Mouse (Mus musculus): Measurements from ENCODE around the gene Apoh. TPM values are rescaled to one million over a fixed set of nuclear protein-coding genes. Genes with fewer than 3 reads are reported as not detected.

The Apoh gene
- polyA plus RNA-seq, 1 experiment from 2014 or later: not detected

DNA sequence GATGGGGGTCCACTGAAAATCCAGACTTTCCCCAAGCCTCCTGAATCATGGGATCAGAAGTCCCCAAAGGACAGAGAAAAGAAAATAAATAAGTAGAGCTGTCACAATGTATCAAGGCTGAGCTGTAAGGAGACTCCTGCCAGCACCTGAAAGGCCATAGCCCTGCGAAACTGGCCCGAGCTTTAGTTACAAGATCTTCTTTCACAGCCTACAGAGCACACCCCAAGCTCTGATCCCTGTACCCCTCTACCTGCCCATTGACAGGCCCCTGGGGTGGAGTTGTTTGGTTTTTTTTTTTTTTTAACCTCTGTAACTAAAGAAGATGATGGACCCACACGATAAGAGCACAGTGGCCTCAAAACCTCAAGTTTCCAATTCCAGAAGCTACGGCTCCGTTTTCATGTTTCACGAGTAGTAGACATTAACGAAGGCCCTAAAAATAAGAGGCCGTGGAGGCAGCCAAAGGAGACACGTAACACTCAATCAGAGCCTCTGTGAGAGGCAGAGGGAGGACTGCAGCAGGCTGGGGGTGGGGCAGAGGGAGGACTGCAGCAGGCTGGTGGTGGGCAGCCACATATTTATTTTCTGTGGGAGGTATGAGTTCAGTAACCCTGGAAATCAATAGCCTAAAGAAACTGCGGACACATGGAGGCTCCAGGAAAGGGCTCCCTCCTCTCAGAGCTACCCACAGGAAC is 41.2 kb upstream of the Apoh start:
- no peak overlapping the region for H3K4me2 ChIP-seq
- H3K27ac ChIP-seq (ENCODE audit: low read depth, low read length): no peak overlapping the region
- 80% methylated on average over 10 of the region's 10 CpGs for WGBS
- no peaks in the 10 kb centered on the region for H3K36me3 ChIP-seq (ENCODE audit: control insufficient read depth, insufficient read depth, low read length)
- no peak for ATAC-seq (ENCODE audit: low FRiP score)
- no peak overlapping the region for H3K4me3 ChIP-seq (ENCODE audit: low read depth, low read length)
- DNase-seq (ENCODE audit: low spot score, missing footprints): peak; percentile 68
- H3K9me3 ChIP-seq (ENCODE audit: control insufficient read depth, low read length): no peaks in the 10 kb centered on the region
- H3K27me3 ChIP-seq (ENCODE audit: control insufficient read depth, insufficient read depth, low read length): no peaks in the 10 kb centered on the region
- no peak overlapping the region for H3K9ac ChIP-seq (ENCODE audit: low read length)
- H3K4me1 ChIP-seq (ENCODE audit: control insufficient read depth, insufficient read depth, low read length): peaks cover 4% of the 10 kb centered on the region; the same call in 1 of the 2 replicates

DNA sequence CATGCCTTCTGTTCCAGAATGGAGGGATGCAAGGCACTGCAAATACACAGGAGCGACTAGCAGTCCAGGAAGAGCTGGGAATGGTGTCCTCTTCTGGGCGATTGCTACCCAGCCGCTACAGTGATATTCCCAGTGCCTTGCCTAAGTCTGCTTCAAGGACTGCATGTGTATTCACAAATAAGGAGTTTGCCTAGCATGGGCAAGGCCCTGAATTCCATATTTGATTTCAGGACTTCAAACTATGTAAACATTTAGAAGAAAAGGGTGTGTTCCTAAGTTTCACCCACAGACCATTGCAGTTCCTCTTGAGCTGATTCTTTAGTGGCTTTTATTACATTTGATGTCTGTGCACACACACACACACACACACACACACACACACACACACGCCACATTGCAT is 39.4 kb upstream of the Apoh start:
- Histone ChIP-seq H3K4me1 (ENCODE audit: control insufficient read depth, insufficient read depth, low read length) (no peaks in the 10 kb centered on the region), H3K9me3 (ENCODE audit: control insufficient read depth, low read length) (no peaks in the 10 kb centered on the region), H3K4me2 (no peak overlapping the region), H3K27me3 (ENCODE audit: control insufficient read depth, insufficient read depth, low read length) (no peaks in the 10 kb centered on the region), H3K36me3 (ENCODE audit: control insufficient read depth, insufficient read depth, low read length) (no peaks in the 10 kb centered on the region), H3K9ac (ENCODE audit: low read length) (no peak overlapping the region), H3K27ac (ENCODE audit: low read depth, low read length) (no peak overlapping the region), H3K4me3 (ENCODE audit: low read depth, low read length) (no peak overlapping the region)
- peak; percentile 2 for DNase-seq (ENCODE audit: low spot score, missing footprints)
- WGBS: 90% methylated on average over 4 of the region's 4 CpGs
- ATAC-seq (ENCODE audit: low FRiP score): no peak

DNA sequence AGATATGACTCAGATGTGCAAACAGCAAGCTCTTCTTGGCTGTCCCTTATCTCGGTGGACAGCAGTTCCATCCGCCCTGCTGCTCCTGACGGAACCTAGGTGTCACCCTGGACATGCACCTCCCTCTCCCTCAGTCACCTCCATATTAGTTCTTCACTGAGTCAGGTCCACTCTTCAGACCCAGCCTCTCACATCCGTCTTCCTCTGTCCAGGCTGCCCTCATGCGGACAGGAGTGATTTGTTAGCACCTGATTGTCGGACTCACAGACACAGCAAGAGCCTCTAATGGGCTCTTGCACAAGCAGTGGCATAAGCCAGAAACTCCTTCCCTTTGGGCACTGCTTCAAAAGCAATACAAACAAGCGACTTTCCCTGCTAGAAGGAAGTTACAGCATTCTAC is 35.9 kb upstream of the Apoh start:
- DNase-seq (ENCODE audit: low spot score, missing footprints): peak; percentile 26
- 86% methylated on average over 7 of the region's 7 CpGs for WGBS
- no peak overlapping the region for H3K27ac ChIP-seq (ENCODE audit: low read depth, low read length)

DNA sequence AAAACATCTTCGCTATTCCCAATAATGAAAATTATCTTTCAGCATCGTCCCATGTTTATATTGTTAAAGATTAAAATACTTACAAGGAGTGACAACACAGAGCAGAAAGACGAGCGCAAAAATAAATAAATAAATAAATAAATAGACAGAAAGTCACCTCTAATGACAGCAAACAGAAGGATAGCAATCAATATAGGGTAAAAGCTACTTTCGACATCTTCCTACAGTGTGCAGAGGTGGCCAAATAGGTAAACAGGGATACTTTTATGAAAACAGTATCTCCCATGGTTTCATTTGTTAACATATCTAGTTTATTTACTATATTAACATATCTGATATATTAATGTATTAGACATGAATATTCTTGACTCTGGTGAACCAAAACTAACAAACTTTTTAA is 34.9 kb upstream of the Apoh start:
- no peak overlapping the region for H3K4me3 ChIP-seq (ENCODE audit: low read depth, low read length)
- WGBS: 93% methylated on average over 5 of the region's 5 CpGs
- no peaks in the 10 kb centered on the region for H3K9me3 ChIP-seq (ENCODE audit: control insufficient read depth, low read length)
- H3K36me3 ChIP-seq (ENCODE audit: control insufficient read depth, insufficient read depth, low read length): no peaks in the 10 kb centered on the region
- no peaks in the 10 kb centered on the region for H3K4me1 ChIP-seq (ENCODE audit: control insufficient read depth, insufficient read depth, low read length)
- no peak overlapping the region for H3K9ac ChIP-seq (ENCODE audit: low read length)
- H3K27me3 ChIP-seq (ENCODE audit: control insufficient read depth, insufficient read depth, low read length): no peaks in the 10 kb centered on the region
- DNase-seq (ENCODE audit: low spot score, missing footprints) (peak; percentile 12), ATAC-seq (ENCODE audit: low FRiP score) (no peak)
- no peak overlapping the region for H3K4me2 ChIP-seq
- no peak overlapping the region for H3K27ac ChIP-seq (ENCODE audit: low read depth, low read length)

More for the DNA sequence above, 35.9 kb upstream of the Apoh start:
- Histone ChIP-seq H3K4me1 (ENCODE audit: control insufficient read depth, insufficient read depth, low read length) (no peaks in the 10 kb centered on the region), H3K4me2 (no peak overlapping the region), H3K36me3 (ENCODE audit: control insufficient read depth, insufficient read depth, low read length) (no peaks in the 10 kb centered on the region), H3K9me3 (ENCODE audit: control insufficient read depth, low read length) (no peaks in the 10 kb centered on the region), H3K4me3 (ENCODE audit: low read depth, low read length) (no peak overlapping the region), H3K9ac (ENCODE audit: low read length) (no peak overlapping the region), H3K27me3 (ENCODE audit: control insufficient read depth, insufficient read depth, low read length) (no peaks in the 10 kb centered on the region)
- ATAC-seq (ENCODE audit: low FRiP score): no peak

DNA sequence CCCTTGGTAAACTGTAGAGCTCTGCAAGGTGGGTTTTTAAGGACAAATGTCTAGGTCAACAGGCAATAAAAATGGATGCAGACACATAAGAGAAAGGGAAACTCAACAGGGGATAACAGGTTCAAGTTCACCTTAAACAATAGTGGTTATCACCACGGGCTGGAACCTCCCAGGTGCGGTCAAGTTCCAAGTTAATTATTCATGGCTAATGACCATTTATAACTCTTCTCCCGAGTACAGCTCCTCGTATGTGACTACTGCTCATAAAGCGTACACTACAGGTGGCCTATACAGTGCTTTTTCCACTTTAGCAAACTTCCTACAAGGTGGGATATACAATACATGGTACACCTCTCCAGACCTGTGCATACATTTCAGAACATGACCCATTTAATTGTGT is 33.4 kb upstream of the Apoh start:
- Histone ChIP-seq H3K4me2 (no peak overlapping the region), H3K27ac (ENCODE audit: low read depth, low read length) (no peak overlapping the region), H3K27me3 (ENCODE audit: control insufficient read depth, insufficient read depth, low read length) (no peaks in the 10 kb centered on the region), H3K4me1 (ENCODE audit: control insufficient read depth, insufficient read depth, low read length) (no peaks in the 10 kb centered on the region), H3K9ac (ENCODE audit: low read length) (no peak overlapping the region), H3K36me3 (ENCODE audit: control insufficient read depth, insufficient read depth, low read length) (no peaks in the 10 kb centered on the region), H3K9me3 (ENCODE audit: control insufficient read depth, low read length) (no peaks in the 10 kb centered on the region), H3K4me3 (ENCODE audit: low read depth, low read length) (no peak overlapping the region)
- DNase-seq (ENCODE audit: low spot score, missing footprints): peak; percentile 12
- 92% methylated on average over 5 of the region's 5 CpGs for WGBS
- ATAC-seq (ENCODE audit: low FRiP score): no peak

DNA sequence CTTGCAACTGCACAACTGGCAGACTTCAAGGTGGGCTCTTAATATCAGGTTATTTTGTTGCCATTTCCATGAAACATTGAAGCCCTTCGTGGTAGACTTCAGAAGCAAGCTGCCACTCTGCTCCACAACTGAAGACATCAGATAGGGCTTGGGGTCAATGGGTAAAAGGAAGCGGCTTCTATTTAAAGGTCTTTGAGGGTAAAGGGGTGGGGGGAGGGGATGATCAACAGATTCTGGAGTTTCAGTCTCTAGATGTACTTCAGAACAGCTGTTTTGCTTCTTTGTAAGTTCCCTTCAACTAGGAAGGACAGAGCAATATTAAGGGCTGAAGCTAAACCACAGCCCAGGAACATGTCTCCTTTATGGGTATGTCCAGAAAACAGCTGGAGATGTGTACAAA is 31.2 kb upstream of the Apoh start:
- Histone ChIP-seq H3K4me1 (ENCODE audit: control insufficient read depth, insufficient read depth, low read length) (no peaks in the 10 kb centered on the region), H3K9ac (ENCODE audit: low read length) (no peak overlapping the region), H3K36me3 (ENCODE audit: control insufficient read depth, insufficient read depth, low read length) (no peaks in the 10 kb centered on the region), H3K27ac (ENCODE audit: low read depth, low read length) (no peak overlapping the region), H3K4me3 (ENCODE audit: low read depth, low read length) (no peak overlapping the region), H3K4me2 (no peak overlapping the region), H3K27me3 (ENCODE audit: control insufficient read depth, insufficient read depth, low read length) (no peaks in the 10 kb centered on the region), H3K9me3 (ENCODE audit: control insufficient read depth, low read length) (no peaks in the 10 kb centered on the region)
- 83% methylated on average over 2 of the region's 2 CpGs for WGBS
- no peak for ATAC-seq (ENCODE audit: low FRiP score)
- DNase-seq (ENCODE audit: low spot score, missing footprints): peak; percentile 74

DNA sequence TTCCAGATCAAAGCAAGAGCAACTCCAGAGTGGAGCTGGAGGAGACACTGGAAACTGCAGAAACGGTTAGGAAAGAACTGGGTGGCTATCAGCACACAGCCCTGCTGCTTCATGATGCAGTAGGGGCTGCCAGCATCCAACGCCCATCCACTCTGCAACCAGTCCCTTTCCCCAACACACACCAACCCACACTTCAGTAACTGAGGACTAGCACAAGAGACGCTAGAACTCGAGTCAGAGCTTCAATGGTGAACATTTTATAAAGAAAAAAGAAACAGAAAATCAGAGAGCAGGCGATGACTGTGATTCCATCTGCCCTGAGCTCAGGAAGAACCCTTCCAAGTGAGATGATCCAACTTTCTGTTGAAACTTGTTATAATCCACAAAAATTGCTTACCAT is 30.6 kb upstream of the Apoh start:
- H3K9me3 ChIP-seq (ENCODE audit: control insufficient read depth, low read length): no peaks in the 10 kb centered on the region
- H3K27me3 ChIP-seq (ENCODE audit: control insufficient read depth, insufficient read depth, low read length): no peaks in the 10 kb centered on the region
- H3K36me3 ChIP-seq (ENCODE audit: control insufficient read depth, insufficient read depth, low read length): no peaks in the 10 kb centered on the region
- no peak overlapping the region for H3K27ac ChIP-seq (ENCODE audit: low read depth, low read length)
- WGBS: 88% methylated on average over 5 of the region's 5 CpGs
- H3K4me3 ChIP-seq (ENCODE audit: low read depth, low read length): no peak overlapping the region
- no peaks in the 10 kb centered on the region for H3K4me1 ChIP-seq (ENCODE audit: control insufficient read depth, insufficient read depth, low read length)
- no peak overlapping the region for H3K4me2 ChIP-seq
- ATAC-seq (ENCODE audit: low FRiP score) (no peak), DNase-seq (ENCODE audit: low spot score, missing footprints) (no peak)
- H3K9ac ChIP-seq (ENCODE audit: low read length): no peak overlapping the region

DNA sequence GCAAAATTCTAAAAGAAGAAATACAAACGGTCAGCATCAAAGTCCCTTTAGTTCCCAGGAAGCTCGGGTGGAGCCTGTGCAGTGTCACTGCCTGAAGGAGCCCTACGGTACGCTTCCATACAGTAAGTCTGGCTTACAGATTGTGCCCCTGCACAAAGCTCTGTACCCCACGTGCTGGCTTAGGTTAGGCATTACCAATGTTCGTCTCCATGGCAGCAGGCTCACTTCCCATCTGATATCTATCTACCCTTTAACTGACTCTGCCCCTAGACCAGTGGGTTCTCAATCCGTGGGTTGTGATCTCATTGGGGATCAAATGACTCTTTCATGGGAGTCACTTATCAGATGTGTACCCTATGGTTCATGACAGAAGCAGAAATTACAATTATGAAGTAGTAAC is 27.4 kb upstream of the Apoh start:
- Histone ChIP-seq H3K4me2 (no peak overlapping the region), H3K36me3 (ENCODE audit: control insufficient read depth, insufficient read depth, low read length) (no peaks in the 10 kb centered on the region), H3K4me3 (ENCODE audit: low read depth, low read length) (no peak overlapping the region), H3K27ac (ENCODE audit: low read depth, low read length) (no peak overlapping the region), H3K27me3 (ENCODE audit: control insufficient read depth, insufficient read depth, low read length) (no peaks in the 10 kb centered on the region), H3K4me1 (ENCODE audit: control insufficient read depth, insufficient read depth, low read length) (no peaks in the 10 kb centered on the region), H3K9me3 (ENCODE audit: control insufficient read depth, low read length) (no peaks in the 10 kb centered on the region), H3K9ac (ENCODE audit: low read length) (no peak overlapping the region)
- WGBS: 85% methylated on average over 7 of the region's 7 CpGs
- ATAC-seq (ENCODE audit: low FRiP score): no peak
- DNase-seq (ENCODE audit: low spot score, missing footprints): peak; percentile 56

DNA sequence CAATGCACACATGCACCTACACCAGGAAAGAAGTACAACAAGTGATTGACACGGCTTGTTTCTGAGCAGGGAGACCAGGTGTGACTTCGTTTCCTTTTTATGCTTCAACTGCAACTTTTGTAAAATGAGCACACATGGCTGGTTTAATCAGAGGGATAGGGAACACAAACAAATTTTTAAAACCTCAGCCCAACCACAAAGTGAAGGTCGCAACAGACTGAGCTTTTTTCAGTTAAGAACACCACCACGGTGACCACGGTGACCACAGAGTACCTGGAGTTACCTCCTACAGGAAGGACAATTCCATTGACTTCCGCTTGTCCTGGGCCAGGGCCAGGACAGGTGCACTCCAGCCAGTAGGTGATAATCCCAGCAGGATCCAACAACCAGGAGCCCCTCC is 25.3 kb upstream of the Apoh start:
- no peaks in the 10 kb centered on the region for H3K9me3 ChIP-seq (ENCODE audit: control insufficient read depth, low read length)
- no peaks in the 10 kb centered on the region for H3K4me1 ChIP-seq (ENCODE audit: control insufficient read depth, insufficient read depth, low read length)
- no peak overlapping the region for H3K4me2 ChIP-seq
- no peak overlapping the region for H3K4me3 ChIP-seq (ENCODE audit: low read depth, low read length)
- H3K36me3 ChIP-seq (ENCODE audit: control insufficient read depth, insufficient read depth, low read length): no peaks in the 10 kb centered on the region
- H3K27me3 ChIP-seq (ENCODE audit: control insufficient read depth, insufficient read depth, low read length): no peaks in the 10 kb centered on the region
- H3K9ac ChIP-seq (ENCODE audit: low read length): no peak overlapping the region
- no peak for DNase-seq (ENCODE audit: low spot score, missing footprints)
- no peak overlapping the region for H3K27ac ChIP-seq (ENCODE audit: low read depth, low read length)
- WGBS: 80% methylated on average over 6 of the region's 6 CpGs
- no peak for ATAC-seq (ENCODE audit: low FRiP score)

Measured in midbrain, embryonic 11.5 days (tissue).